Mouse (Mus musculus): Measurements from ENCODE around the gene Lpin1.
A peak's percentile ranks its signal among the peaks of the same experiment; 100 is the strongest.

The Lpin1 gene

GRCm38 (mm10) chr12:16618512-16619274, 7.9 kb upstream of the Lpin1 start:
- DNase-seq, result peak; percentile 84 to 91

- DNase-seq, result no peak
Measured at GRCm38 (mm10) chr12:16615738-16616137, 5.0 kb upstream of the Lpin1 start.

- DNase-seq, result no peak
Measured at GRCm38 (mm10) chr12:16614556-16614955, 3.8 kb upstream of the Lpin1 start.

GRCm38 (mm10) chr12:16605624-16606023, 5.1 kb downstream of the Lpin1 start:
- DNase-seq, result no peak

GRCm38 (mm10) chr12:16602271-16602670, 8.5 kb downstream of the Lpin1 start:
- no peak for DNase-seq

GRCm38 (mm10) chr12:16600374-16600773, 10.4 kb downstream of the Lpin1 start:
- DNase-seq, result no peak

- no peak for DNase-seq
Measured at GRCm38 (mm10) chr12:16599359-16599758, 11.4 kb downstream of the Lpin1 start.

GRCm38 (mm10) chr12:16593761-16594160, 17.0 kb downstream of the Lpin1 start:
- no peak for DNase-seq

GRCm38 (mm10) chr12:16593014-16593413, 17.8 kb downstream of the Lpin1 start:
- no peak for DNase-seq

- no peak for DNase-seq
Measured at GRCm38 (mm10) chr12:16592451-16592850, 18.3 kb downstream of the Lpin1 start.

GRCm38 (mm10) chr12:16591453-16592200, 19.1 kb downstream of the Lpin1 start:
- DNase-seq, result peak; percentile 85 to 90

GRCm38 (mm10) chr12:16589966-16590365, 20.8 kb downstream of the Lpin1 start:
- DNase-seq, result no peak

- DNase-seq, result peak; percentile 94 to 95
Measured at GRCm38 (mm10) chr12:16589204-16589949, 21.4 kb downstream of the Lpin1 start.

GRCm38 (mm10) chr12:16588396-16589042, 22.2 kb downstream of the Lpin1 start:
- no peak for DNase-seq

- DNase-seq, result no peak
Measured at GRCm38 (mm10) chr12:16587767-16588166, 23.0 kb downstream of the Lpin1 start.

GRCm38 (mm10) chr12:16587111-16587510, 23.7 kb downstream of the Lpin1 start:
- DNase-seq, result no peak

- DNase-seq, result no peak
Measured at GRCm38 (mm10) chr12:16584964-16585363, 25.8 kb downstream of the Lpin1 start.

- DNase-seq, result peak; percentile 53 to 55
Measured at GRCm38 (mm10) chr12:16584035-16584682, 26.6 kb downstream of the Lpin1 start.

GRCm38 (mm10) chr12:16583313-16583712, 27.5 kb downstream of the Lpin1 start:
- no peak for DNase-seq

GRCm38 (mm10) chr12:16580306-16580705, 30.5 kb downstream of the Lpin1 start:
- no peak for DNase-seq

GRCm38 (mm10) chr12:16577665-16578233, 33.0 kb downstream of the Lpin1 start:
- DNase-seq, result peak in 1 of 2 experiments; percentile 40

GRCm38 (mm10) chr12:16571278-16571677, 39.5 kb downstream of the Lpin1 start:
- no peak for DNase-seq

Data from lung, postnatal 4 days (tissue).